Mouse (Mus musculus) embryonic stem cell, embryonic (primary cell): ENCODE data around the gene AC131692.1.

Experiments
- CTCF ChIA-PET, 4 experiments: fragments of 300-600 bp in 2 of 4; fragments of 350-600 bp in 2 of 4; sonication (Branson Sonifier 250); formaldehyde crosslinking; loops; one replicate each; lab custom pipeline; 2022; ENCODE audit warnings: inconsistent platforms in 2 of 4; lab: Charles Lee
- POLR2A ChIA-PET, 4 experiments: fragments of 300-600 bp in 2 of 4; fragments of 350-600 bp in 2 of 4; sonication (Branson Sonifier 250); formaldehyde crosslinking; loops; one replicate each; lab custom pipeline; 2022; ENCODE audit warnings: antibody characterized with exemption in 4 of 4, inconsistent platforms in 1 of 4; lab: Charles Lee

The AC131692.1 gene

DNA sequence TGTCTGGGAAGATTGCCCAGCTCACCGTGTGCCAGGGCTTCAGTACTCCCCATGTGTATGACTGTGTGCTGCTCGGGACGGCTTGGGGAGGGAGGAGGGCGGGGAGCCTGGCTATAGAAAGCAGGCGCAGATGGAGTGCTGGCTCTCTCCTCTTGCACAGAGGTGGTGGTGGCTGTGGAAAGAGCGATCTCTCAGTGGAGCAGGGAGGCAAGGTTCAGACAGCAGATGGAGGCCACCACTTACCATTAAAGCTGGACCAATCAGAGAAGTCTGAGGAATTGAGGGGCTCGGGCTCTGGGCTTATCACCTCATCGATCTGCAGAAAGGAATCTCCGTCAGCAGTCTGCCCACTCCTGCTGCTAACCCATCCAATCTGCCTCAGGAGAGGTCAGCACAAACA, 12.1 kb upstream of the AC131692.1 start, which contains the start of gene Gm28374:
TSS of gene Gm28374 (minus strand) at position 101 of the 400 bp plus-strand sequence.
- ChIA-PET POLR2A (interaction anchor here in 3 of 4 experiments (0.8 to 47.9 kb wide), 7 partner anchors 6 to 46 kb away, joined by 3 to 1520 read pairs (median 5); partner anchors contain the start of genes Tm7sf2 (in 3 of the 3), Fau (in 2 of the 3), Mrpl49 (in 2 of the 3) and Syvn1 (in 2 of the 3)), CTCF (interaction anchor here in 1 of 4 experiments (0.9 kb wide), 1 partner anchor 15 kb away, joined by 3 read pairs; no protein-coding TSS in a partner anchor)

DNA sequence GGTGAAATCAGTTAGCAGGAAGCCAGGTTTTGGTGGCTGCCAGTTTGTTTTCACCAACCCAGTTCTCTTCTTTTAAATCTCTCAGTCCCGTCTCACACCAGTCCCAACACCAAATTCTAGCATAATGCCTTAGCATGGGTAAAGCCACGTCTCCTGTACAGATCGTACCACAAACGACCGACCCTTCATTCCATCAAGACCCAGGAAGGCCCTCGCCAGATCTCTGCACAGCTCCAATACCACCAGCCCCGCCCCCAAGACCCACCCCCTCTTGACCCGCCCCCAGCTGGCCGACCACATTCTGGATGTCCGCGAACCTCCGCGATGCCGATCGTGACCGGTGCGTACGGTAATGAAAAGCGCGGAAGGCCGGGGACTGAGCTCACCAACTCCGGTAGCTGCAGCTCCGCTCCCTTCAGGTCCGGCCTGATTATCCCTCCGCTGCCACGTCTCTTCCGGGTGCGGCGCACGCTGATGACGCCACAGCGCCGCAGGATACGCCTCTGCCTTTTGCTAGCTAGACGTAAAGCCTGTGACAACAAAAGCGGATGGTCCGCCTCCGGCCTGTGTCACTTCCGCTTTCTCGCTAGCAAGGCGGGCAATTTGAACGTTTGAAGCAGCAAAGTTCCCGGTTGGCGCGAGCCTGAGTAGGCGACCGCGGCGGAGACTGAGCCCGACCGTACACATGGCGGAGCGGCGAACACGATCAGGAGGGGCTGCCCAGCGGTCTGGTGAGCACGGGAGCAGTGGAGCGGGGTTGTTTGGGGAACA, 9.6 kb upstream of the AC131692.1 start, which contains the start of the genes Zfpl1 and Cdca5:
TSS of gene Zfpl1 (minus strand) at position 479 of the 771 bp plus-strand sequence.
TSS of gene Cdca5 (plus strand) at position 506 of the 771 bp plus-strand sequence.
- CTCF ChIA-PET: interaction anchor here (0.6 to 3.8 kb wide), 18 partner anchors 8 to 1031 kb away, joined by 3 to 46 read pairs (median 4); partner anchors contain the start of genes Tm7sf2 (in 2 of the 4), Arl2 (in 1 of the 4), Capn1 (in 1 of the 4) and Cdc42bpg (in 1 of the 4)
- POLR2A ChIA-PET: interaction anchor here (0.5 to 43.4 kb wide), 130 partner anchors 8 to 1281 kb away, joined by 3 to 1520 read pairs (median 5); partner anchors contain the start of genes Znhit2 (in 4 of the 4), Fau (in 3 of the 4), Mrpl49 (in 3 of the 4) and Pola2 (in 3 of the 4)

GRCm38 (mm10) chr19:6085417-6085879, 8.8 kb upstream of the AC131692.1 start:
- ChIA-PET CTCF (interaction anchor here (0.6 to 3.8 kb wide), 27 partner anchors 8 to 890 kb away, joined by 3 to 46 read pairs (median 4); partner anchors contain the start of genes Tm7sf2 (in 2 of the 4), Capn1 (in 1 of the 4), Cdc42bpg (in 1 of the 4) and Syvn1 (in 1 of the 4)), POLR2A (interaction anchor here (0.5 to 43.4 kb wide), 171 partner anchors 8 to 1282 kb away, joined by 3 to 1520 read pairs (median 5); partner anchors contain the start of genes Vps51 (in 4 of the 4), Znhit2 (in 4 of the 4), Arl2 (in 3 of the 4) and Fau (in 3 of the 4))

DNA sequence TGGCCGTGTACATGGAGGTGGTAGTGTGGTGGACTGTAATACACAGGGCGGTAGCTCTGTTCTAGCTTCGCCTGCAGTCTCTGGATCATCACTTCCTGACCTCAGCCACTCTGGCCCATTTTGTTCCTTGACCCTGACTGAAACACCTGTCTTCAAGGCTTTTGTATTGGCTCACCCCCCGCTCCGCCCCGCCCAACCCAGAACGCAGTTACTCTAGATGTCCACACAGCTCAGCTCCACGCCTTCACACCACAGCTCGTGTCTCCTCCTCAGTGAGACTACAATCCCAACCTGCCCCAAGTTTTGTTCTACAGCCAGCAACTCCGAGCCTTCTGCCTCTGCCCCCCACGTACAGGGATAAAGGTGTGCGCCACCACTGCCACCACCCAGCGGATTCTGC, 5.4 kb upstream of the AC131692.1 start:
- ChIA-PET POLR2A (interaction anchor here (0.5 to 43.4 kb wide), 30 partner anchors 7 to 276 kb away, joined by 3 to 1520 read pairs (median 4); partner anchors contain the start of genes Mrpl49 (in 3 of the 4), Vps51 (in 3 of the 4), Cdc42ep2 (in 2 of the 4) and Fau (in 2 of the 4)), CTCF (interaction anchor here (0.6 to 1.9 kb wide), 6 partner anchors 21 to 479 kb away, joined by 3 to 9 read pairs (median 4); partner anchors contain the start of genes Arl2 (in 1 of the 4), Batf2 (in 1 of the 4) and Tm7sf2 (in 1 of the 4))

- CTCF ChIA-PET: no interaction called here
- POLR2A ChIA-PET: interaction anchor here in 3 of 4 experiments (0.6 to 43.4 kb wide), 8 partner anchors 11 to 517 kb away, joined by 3 to 1520 read pairs (median 6); partner anchors contain the start of genes Cdca5 (in 2 of the 3), Zfpl1 (in 2 of the 3), Fau (in 1 of the 3) and Gm28374 (in 1 of the 3)
Observed at GRCm38 (mm10) chr19:6097847-6098246, 3.6 kb downstream of the AC131692.1 start.

DNA sequence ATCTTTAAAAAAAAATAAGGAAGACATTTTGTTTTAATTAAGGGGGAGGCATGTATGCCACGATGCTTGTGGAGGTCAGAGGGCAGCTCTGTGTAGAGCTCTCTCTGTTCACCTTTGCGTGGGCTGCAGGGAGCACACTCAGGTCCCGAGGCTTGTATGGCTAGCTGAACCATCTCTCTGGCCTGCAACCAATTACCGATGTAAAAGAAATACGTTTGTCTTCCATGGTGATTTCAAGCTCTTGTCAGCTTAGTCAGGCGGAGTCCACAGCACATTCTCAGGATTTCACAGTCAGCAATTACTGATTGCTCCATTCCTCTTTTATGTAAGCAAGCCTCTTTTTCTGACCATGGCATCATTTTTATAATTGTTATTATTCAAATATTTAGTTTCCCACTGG, 7.0 kb downstream of the AC131692.1 start:
- ChIA-PET POLR2A (interaction anchor here in 3 of 4 experiments (0.5 to 11.0 kb wide), 13 partner anchors 10 to 1890 kb away, joined by 3 to 137 read pairs (median 3); partner anchors contain the start of genes AC131692.1 (in 1 of the 3), Cdca5 (in 1 of the 3), Sac3d1 (in 1 of the 3) and Tm7sf2 (in 1 of the 3)), CTCF (interaction anchor here in 1 of 4 experiments (0.6 kb wide), 1 partner anchor 145 kb away, joined by 4 read pairs; no protein-coding TSS in a partner anchor)

DNA sequence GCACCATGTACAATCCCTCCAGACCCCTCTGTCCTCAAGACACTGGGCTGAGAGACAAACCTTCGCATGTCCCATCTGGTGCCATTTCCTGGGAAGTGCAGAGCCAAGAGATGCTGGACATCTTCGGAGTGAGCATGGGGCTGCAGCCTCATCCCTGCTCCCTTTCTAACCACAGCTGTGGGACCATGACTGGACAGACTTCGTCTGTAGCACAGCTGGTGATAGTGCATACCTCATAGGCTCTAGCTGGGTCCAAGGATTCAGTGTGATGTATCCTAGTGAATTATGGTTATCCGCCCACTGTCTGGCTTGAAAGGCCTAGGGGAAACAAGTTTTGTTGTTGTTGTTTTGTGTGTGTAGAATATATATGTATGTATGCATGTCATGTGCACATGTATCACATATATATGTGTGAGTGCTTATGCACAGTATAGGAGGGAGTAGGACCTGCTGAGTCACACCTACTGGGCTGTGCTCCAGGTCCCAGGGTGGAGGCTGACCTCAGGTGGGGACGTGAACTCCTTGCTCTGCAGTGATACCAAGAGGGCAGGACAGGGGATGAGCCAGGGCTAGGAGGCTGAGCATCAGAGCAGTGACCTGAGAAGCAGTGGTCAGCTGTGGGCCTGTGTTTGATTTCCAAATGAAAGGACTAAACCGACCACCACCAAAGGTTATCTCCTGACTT, 8.1 kb downstream of the AC131692.1 start:
- ChIA-PET POLR2A (interaction anchor here in 3 of 4 experiments (0.7 to 11.0 kb wide), 10 partner anchors 10 to 46 kb away, joined by 3 to 137 read pairs (median 6); partner anchors contain the start of genes AC131692.1 (in 1 of the 3), Cdca5 (in 1 of the 3), Snx15 (in 1 of the 3) and Tm7sf2 (in 1 of the 3)), CTCF (interaction anchor here in 1 of 4 experiments (2.4 kb wide), 1 partner anchor 315 kb away, joined by 7 read pairs; no protein-coding TSS in a partner anchor)

DNA sequence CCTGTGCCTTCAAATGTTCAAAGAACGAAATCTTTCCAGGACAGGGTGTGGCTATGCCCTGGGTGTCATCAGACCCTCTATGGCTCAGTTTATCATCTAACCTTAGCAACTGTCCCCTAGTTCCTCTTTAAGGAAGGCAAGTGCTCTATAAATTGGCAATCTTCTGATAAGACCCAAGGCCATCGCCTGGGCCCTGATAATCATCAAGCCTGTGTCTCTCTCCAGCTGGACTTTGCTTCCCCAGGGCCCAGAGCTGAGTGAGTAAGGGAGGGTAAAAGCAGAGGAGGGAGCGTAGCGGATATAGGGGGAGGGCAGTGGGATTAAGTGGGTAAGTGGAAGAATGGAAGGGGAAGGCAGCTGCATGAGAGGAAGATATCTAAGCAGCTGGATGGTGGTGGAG, 10.3 kb downstream of the AC131692.1 start:
- ChIA-PET POLR2A (interaction anchor here in 3 of 4 experiments (0.6 to 11.0 kb wide), 7 partner anchors 13 to 147 kb away, joined by 3 to 137 read pairs (median 4); partner anchors contain the start of genes Sac3d1 (in 2 of the 3), AC131692.1 (in 1 of the 3), Arl2 (in 1 of the 3) and Cdca5 (in 1 of the 3)), CTCF (no interaction called here)

GRCm38 (mm10) chr19:6105586-6105985, 11.4 kb downstream of the AC131692.1 start, which contains the start of gene Naaladl1:
Gene Naaladl1, plus strand, starts transcription at chr19:6105782.
- ChIA-PET POLR2A (interaction anchor here in 3 of 4 experiments (0.5 to 11.0 kb wide), 6 partner anchors 13 to 64 kb away, joined by 3 to 137 read pairs (median 3); partner anchors contain the start of genes AC131692.1 (in 1 of the 3), Cdca5 (in 1 of the 3), Fau (in 1 of the 3) and Mrpl49 (in 1 of the 3)), CTCF (no interaction called here)

GRCm38 (mm10) chr19:6113116-6113515, 18.9 kb downstream of the AC131692.1 start:
- CTCF ChIA-PET: no interaction called here
- POLR2A ChIA-PET: interaction anchor here in 1 of 4 experiments (2.2 kb wide), 1 partner anchor 24 kb away, joined by 12 read pairs; no protein-coding TSS in a partner anchor

- POLR2A ChIA-PET: interaction anchor here (0.6 to 11.3 kb wide), 17 partner anchors 11 to 277 kb away, joined by 3 to 135 read pairs (median 4); partner anchors contain the start of genes Cdca5 (in 4 of the 4), Zfpl1 (in 4 of the 4), Snx15 (in 2 of the 4) and Arl2 (in 1 of the 4)
Observed at GRCm38 (mm10) chr19:6116113-6116850, 22.1 kb downstream of the AC131692.1 start.

GRCm38 (mm10) chr19:6117346-6117985, 23.2 kb downstream of the AC131692.1 start:
- ChIA-PET POLR2A (interaction anchor here in 3 of 4 experiments (0.6 to 11.3 kb wide), 44 partner anchors 9 to 339 kb away, joined by 3 to 135 read pairs (median 5); partner anchors contain the start of genes Snx15 (in 3 of the 3), Cdca5 (in 2 of the 3), Men1 (in 2 of the 3) and Tm7sf2 (in 2 of the 3)), CTCF (interaction anchor here in 3 of 4 experiments (0.6 to 1.8 kb wide), 4 partner anchors 10 to 119 kb away, joined by 3 to 8 read pairs (median 6); partner anchors contain the start of genes Cdca5 (in 1 of the 3), Ppp2r5b (in 1 of the 3), Snx15 (in 1 of the 3) and Zfpl1 (in 1 of the 3))

More at GRCm38 (mm10) chr19:6116113-6116850, 22.1 kb downstream of the AC131692.1 start:
- CTCF ChIA-PET: interaction anchor here in 1 of 4 experiments (0.6 to 1.5 kb wide), 3 partner anchors 25 to 211 kb away, joined by 3 read pairs; partner anchors contain the start of gene Tmem262

- ChIA-PET CTCF (interaction anchor here in 3 of 4 experiments (0.5 to 1.8 kb wide), 16 partner anchors 9 to 331 kb away, joined by 3 to 8 read pairs (median 4); partner anchors contain the start of genes Snx15 (in 2 of the 3), Arl2 (in 1 of the 3), Atg2a (in 1 of the 3) and Capn1 (in 1 of the 3)), POLR2A (interaction anchor here (0.6 to 11.3 kb wide), 112 partner anchors 9 to 1514 kb away, joined by 3 to 135 read pairs (median 4); partner anchors contain the start of genes Arl2 (in 3 of the 4), Cdca5 (in 3 of the 4), Snx15 (in 3 of the 4) and Tm7sf2 (in 3 of the 4))
Observed at GRCm38 (mm10) chr19:6117986-6118676, 23.9 kb downstream of the AC131692.1 start, which contains the start of gene Sac3d1. Gene Sac3d1, minus strand, starts transcription at chr19:6118650.
